Mouse (Mus musculus) forebrain, embryonic 15.5 days (tissue): ENCODE data around the gene Tspan9. TPM values are rescaled to one million over a fixed set of nuclear protein-coding genes. Genes with fewer than 3 reads are reported as not detected.

Experiments
- ATAC-seq: fragments of 200-750 bp; cut with Nextera tagmentation; replicated peaks from 2 replicates; pipeline ENCODE4 v1.8.0; 2017; ENCODE audit warnings: mild to moderate bottlenecking, moderate TSS enrichment, moderate library complexity
- H3K27ac ChIP-seq: fragments of 300-500 bp; sonication (generic); replicated peaks from 2 replicates; pipeline ENCODE4 v1.5.1; 2015; ENCODE audit warnings: mild to moderate bottlenecking, inconsistent platforms
- H3K27me3 ChIP-seq: fragments of 300-500 bp; sonication (generic); 2 replicates; pipeline ENCODE4 v1.6.1; 2015; ENCODE audit warnings: inconsistent platforms
- H3K36me3 ChIP-seq: fragments of 300-500 bp; sonication (generic); 2 replicates; pipeline ENCODE4 v1.6.1; 2015; ENCODE audit warnings: mild to moderate bottlenecking, inconsistent platforms
- H3K4me1 ChIP-seq: fragments of 300-500 bp; sonication (generic); 2 replicates; pipeline ENCODE4 v1.6.1; 2015; ENCODE audit warnings: inconsistent platforms
- H3K4me2 ChIP-seq: fragments of 300-500 bp; sonication (generic); replicated peaks from 2 replicates; pipeline ENCODE4 v1.6.1; 2015; ENCODE audit warnings: mild to moderate bottlenecking, inconsistent platforms
- H3K4me3 ChIP-seq: fragments of 300-500 bp; sonication (generic); 2 replicates; pipeline ENCODE4 v1.5.1; 2015; ENCODE audit warnings: mild to moderate bottlenecking, inconsistent platforms
- H3K9ac ChIP-seq: fragments of 300-500 bp; sonication (generic); replicated peaks from 2 replicates; pipeline ENCODE4 v1.6.1; 2015; ENCODE audit warnings: mild to moderate bottlenecking, inconsistent platforms
- H3K9me3 ChIP-seq: fragments of 300-500 bp; sonication (generic); 2 replicates; pipeline ENCODE4 v1.6.1; 2016; ENCODE audit warnings: inconsistent platforms
- WGBS: fragments of 180-500 bp; shearing (Covaris S2); methylation state at CpG from one replicate; pipeline ENCODE4 v1.1.7; 2015; ENCODE audit warnings: mixed read lengths; 5-methylcytosine and 5-hydroxymethylcytosine counted together
- polyA plus RNA-seq: library from polyadenylated mRNA; unstranded; fragments of >200 nt; fragmentation: Nextera tagmentation; extraction: Ambion mirVana; gene quantifications from 2 replicates; pipeline ENCODE4 v1.2.1, GENCODE M21; 2015

Tspan9 gene
- polyA plus RNA-seq, 1 experiment from 2014 or later, result 45.9 TPM

- H3K27me3 ChIP-seq, result peaks cover 16% of the 10 kb centered on the region
- 46% methylated on average over 6 of the region's 6 CpGs for WGBS
- no peak overlapping the region for H3K4me3 ChIP-seq
- H3K9me3 ChIP-seq, result no peaks in the 10 kb centered on the region
- ATAC-seq, result no peak
- no peak overlapping the region for H3K27ac ChIP-seq
- H3K4me2 ChIP-seq, result no peak overlapping the region
- no peak overlapping the region for H3K9ac ChIP-seq
- peaks cover 25% of the 10 kb centered on the region for H3K4me1 ChIP-seq
- H3K36me3 ChIP-seq, result no peaks in the 10 kb centered on the region
Measured at GRCm38 (mm10) chr6:128038568-128038967, 104.8 kb downstream of the Tspan9 start.

GRCm38 (mm10) chr6:128036597-128036996, 106.8 kb downstream of the Tspan9 start:
- H3K4me1 ChIP-seq, result peaks cover 32% of the 10 kb centered on the region
- peaks cover 26% of the 10 kb centered on the region for H3K27me3 ChIP-seq
- H3K9ac ChIP-seq, result no peak overlapping the region
- ATAC-seq, result no peak
- 76% methylated on average over 9 of the region's 9 CpGs for WGBS
- H3K36me3 ChIP-seq, result no peaks in the 10 kb centered on the region
- H3K27ac ChIP-seq, result no peak overlapping the region
- H3K9me3 ChIP-seq, result no peaks in the 10 kb centered on the region
- H3K4me3 ChIP-seq, result no peak overlapping the region
- H3K4me2 ChIP-seq, result no peak overlapping the region

DNA sequence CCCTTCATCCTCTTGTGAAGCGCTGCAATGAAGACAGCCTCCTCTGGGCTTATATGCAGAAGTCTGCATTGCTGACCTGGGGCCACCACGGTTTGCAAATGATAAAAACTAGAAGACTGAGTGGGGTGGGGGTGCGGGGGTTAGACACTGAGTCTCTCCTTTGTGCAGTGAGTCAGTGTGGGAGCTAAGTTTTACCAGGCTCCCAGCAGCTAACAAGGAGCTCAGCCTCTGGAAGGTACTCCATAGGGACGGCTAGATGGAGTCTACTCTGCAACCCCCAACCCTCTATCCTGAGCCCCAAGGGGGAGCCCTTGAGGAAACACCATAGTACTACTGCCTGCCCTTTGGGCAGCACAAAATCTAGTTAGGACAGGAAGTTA, 107.5 kb downstream of the Tspan9 start:
- H3K9me3 ChIP-seq, result no peaks in the 10 kb centered on the region
- H3K36me3 ChIP-seq, result no peaks in the 10 kb centered on the region
- 3% methylated on average over 4 of the region's 4 CpGs for WGBS
- H3K9ac ChIP-seq, result peak overlapping the region; percentile 56
- peaks cover 26% of the 10 kb centered on the region for H3K27me3 ChIP-seq
- H3K4me3 ChIP-seq, result peak overlapping the region; percentile 60
- peaks cover 35% of the 10 kb centered on the region for H3K4me1 ChIP-seq
- peak overlapping the region; percentile 97 for H3K4me2 ChIP-seq
- 0 out of 2 replicates have a peak overlapping the region, but pooled peaks have one; percentile 64 for H3K27ac ChIP-seq
- ATAC-seq, result 0 out of 2 replicates have a peak, but pooled peaks have one; percentile 13

DNA sequence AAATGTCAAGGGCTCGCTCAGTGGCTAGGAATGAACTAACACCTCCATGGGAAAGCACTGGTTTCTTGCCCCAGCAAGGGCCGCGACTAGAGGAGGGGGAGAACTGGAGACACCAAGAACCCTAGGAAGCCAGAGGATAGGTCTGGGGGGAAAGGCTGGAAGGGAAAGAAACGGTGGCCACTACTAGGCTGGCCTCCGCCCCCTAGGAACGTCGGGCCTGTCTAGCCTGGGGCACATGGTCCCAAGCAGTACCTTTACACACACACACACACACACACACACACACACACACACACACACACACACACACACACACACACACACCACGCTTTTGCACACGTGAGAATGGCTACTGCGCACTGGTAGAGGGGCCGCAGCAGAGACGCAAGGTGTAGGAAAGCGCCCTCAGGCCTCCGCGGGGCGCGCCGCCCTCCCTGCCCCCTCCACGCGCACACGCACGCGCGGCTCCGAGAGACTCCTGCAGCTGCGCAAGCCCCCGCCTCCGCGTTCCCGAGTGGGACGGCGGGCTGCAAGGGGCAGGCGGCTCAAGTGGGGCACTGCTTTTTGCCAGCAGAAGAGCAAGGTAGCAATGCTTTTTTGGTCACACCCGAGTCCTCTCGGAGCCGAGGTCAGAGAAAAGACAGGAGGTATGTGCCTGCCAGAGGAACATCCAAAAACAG, 108.0 kb downstream of the Tspan9 start:
- peak; percentile 59 for ATAC-seq
- peak overlapping the region; percentile 64; the same call in 1 of the 2 replicates for H3K27ac ChIP-seq

GRCm38 (mm10) chr6:128034317-128035249, 108.8 kb downstream of the Tspan9 start:
- Histone ChIP-seq H3K4me2 (peak overlapping the region; percentile 97), H3K4me1 (peaks cover 44% of the 10 kb centered on the region), H3K36me3 (no peaks in the 10 kb centered on the region), H3K27ac (peak overlapping the region; percentile 64), H3K9ac (peak overlapping the region; percentile 56), H3K27me3 (peaks cover 26% of the 10 kb centered on the region), H3K4me3 (peak overlapping the region; percentile 60), H3K9me3 (no peaks in the 10 kb centered on the region)
- WGBS, result under 1% methylated on average over 80 of the region's 80 CpGs
- ATAC-seq, result peak; percentile 68

More for the DNA sequence above, 108.0 kb downstream of the Tspan9 start:
- Histone ChIP-seq H3K4me2 (peak overlapping the region; percentile 97), H3K4me1 (peaks cover 40% of the 10 kb centered on the region), H3K36me3 (no peaks in the 10 kb centered on the region), H3K9me3 (no peaks in the 10 kb centered on the region), H3K4me3 (peak overlapping the region; percentile 60), H3K9ac (peak overlapping the region; percentile 56), H3K27me3 (peaks cover 26% of the 10 kb centered on the region)
- WGBS, result under 1% methylated on average over 33 of the region's 36 CpGs

- WGBS, result 10% methylated on average over 4 of the region's 4 CpGs
- peak overlapping the region; percentile 56 for H3K9ac ChIP-seq
- ATAC-seq, result no peak
Measured at GRCm38 (mm10) chr6:128033868-128034250, 109.5 kb downstream of the Tspan9 start.

DNA sequence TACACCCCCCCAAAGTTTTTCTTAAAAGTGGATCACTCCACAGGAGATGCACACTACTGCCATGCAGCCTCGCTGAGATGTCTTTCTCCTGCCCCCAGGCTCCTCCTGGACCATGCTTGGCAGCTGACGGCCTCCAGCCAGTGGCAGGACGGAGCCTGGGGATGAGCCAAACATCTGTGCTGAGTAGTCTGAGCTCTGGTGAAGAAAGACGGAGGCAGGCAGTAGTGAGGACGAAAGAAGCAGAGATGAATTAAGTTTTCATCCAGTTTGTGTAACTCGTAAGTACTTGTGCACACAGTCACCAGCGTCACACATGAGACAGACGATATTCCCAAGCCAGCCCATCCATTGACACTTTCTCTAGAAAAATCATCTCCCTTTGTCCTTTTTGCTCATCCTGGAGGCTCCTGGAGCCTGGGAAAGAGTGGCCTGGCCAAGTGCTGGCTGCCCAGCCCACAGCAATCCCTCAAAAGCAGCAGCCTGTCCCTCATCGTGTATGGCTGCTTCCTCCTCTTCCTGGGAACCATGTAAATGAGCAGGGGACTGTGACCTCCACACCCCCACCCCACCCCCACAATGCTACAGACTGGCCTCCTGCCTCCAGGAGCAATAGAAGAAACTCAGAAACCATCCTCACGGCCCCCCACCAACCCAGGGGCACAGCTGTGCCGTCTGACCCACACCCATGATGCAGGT, 110.1 kb downstream of the Tspan9 start:
- WGBS, result 43% methylated on average over 11 of the region's 11 CpGs
- Histone ChIP-seq H3K9me3 (no peaks in the 10 kb centered on the region), H3K4me1 (peaks cover 48% of the 10 kb centered on the region), H3K27ac (no peak overlapping the region), H3K9ac (0 out of 2 replicates have a peak overlapping the region, but pooled peaks have one; percentile 56), H3K27me3 (peaks cover 26% of the 10 kb centered on the region), H3K4me2 (peak overlapping the region; percentile 97), H3K4me3 (peak overlapping the region; percentile 60), H3K36me3 (no peaks in the 10 kb centered on the region)
- ATAC-seq, result no peak

More at GRCm38 (mm10) chr6:128033868-128034250, 109.5 kb downstream of the Tspan9 start:
- Histone ChIP-seq H3K27me3 (peaks cover 26% of the 10 kb centered on the region), H3K36me3 (no peaks in the 10 kb centered on the region), H3K4me1 (peaks cover 44% of the 10 kb centered on the region), H3K27ac (peak overlapping the region; percentile 64; the same call in 1 of the 2 replicates), H3K4me2 (peak overlapping the region; percentile 97), H3K9me3 (no peaks in the 10 kb centered on the region), H3K4me3 (peak overlapping the region; percentile 60)

DNA sequence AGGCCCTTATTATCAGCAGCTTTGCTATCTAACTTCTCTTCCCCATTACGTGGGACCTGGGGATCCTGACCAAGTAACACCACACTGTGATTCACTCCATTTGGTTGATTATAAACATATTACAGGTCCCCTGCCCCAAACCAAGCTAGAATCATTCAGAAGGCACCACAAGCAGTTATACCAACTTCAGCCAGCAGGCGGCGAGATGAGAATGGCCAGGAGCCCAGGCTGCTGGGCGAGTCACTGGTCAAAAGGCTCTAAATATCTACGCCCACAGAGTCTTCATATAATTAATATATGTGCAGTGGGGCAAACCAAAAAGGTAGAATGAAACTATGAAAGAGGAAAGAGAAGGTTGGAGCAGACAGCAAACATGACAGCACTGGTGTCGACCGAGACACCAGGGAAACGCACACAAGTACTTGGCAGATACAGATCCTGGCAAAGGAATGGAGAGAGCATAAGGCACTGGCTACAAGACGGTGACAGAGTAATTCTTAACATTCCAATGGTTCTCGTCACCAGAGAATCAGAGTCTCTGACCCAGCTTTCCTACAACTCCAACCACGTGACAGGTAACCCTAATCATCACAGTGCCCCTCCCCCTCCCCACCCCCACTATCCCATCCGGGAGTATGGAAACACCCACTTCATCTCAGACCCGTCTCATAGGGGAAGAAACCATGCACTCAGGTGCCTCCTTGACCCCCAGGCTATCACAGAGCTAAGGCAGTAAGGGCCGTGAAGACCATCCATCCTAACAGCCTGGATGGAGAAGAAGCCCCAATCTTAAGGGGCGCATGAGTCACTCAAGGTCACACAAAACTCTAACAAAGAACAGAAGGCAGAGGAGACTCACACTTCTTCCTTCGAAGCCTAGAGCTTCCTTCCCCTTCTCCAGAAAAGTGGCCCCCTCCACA, 110.9 kb downstream of the Tspan9 start:
- no peak overlapping the region for H3K27ac ChIP-seq
- peak overlapping the region; percentile 60 for H3K4me3 ChIP-seq
- H3K9me3 ChIP-seq, result no peaks in the 10 kb centered on the region
- H3K36me3 ChIP-seq, result no peaks in the 10 kb centered on the region
- ATAC-seq, result no peak
- no peak overlapping the region for H3K9ac ChIP-seq
- H3K4me1 ChIP-seq, result peaks cover 51% of the 10 kb centered on the region
- H3K27me3 ChIP-seq, result peaks cover 24% of the 10 kb centered on the region
- H3K4me2 ChIP-seq, result peak overlapping the region; percentile 97
- WGBS, result 31% methylated on average over 16 of the region's 16 CpGs

- Histone ChIP-seq H3K4me3 (no peak overlapping the region), H3K4me2 (0 out of 2 replicates have a peak overlapping the region, but pooled peaks have one; percentile 22), H3K4me1 (peaks cover 51% of the 10 kb centered on the region), H3K36me3 (no peaks in the 10 kb centered on the region), H3K27ac (no peak overlapping the region), H3K27me3 (peaks cover 19% of the 10 kb centered on the region), H3K9ac (no peak overlapping the region), H3K9me3 (no peaks in the 10 kb centered on the region)
- no peak for ATAC-seq
- 78% methylated on average over 2 of the region's 2 CpGs for WGBS
Measured at GRCm38 (mm10) chr6:128031584-128031983, 111.8 kb downstream of the Tspan9 start.

DNA sequence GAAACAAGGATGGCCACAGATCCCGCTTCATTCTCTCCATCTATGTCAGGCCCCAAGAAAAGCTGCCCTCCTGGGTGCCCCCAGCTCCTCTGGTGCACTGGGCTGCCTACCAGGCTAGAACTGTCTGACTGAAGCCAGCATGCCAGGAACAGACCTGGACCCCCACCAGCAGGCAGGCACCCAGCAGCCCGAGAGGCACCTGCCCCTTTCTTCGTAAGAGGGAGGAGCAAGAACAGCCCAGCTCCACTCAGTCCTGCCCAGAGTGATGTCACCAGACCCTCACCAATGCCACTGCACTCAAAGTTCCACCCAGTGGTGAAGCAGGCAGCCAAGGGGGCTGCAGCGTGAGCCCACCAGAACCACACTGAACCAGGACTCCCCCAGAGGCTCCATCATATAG, 112.3 kb downstream of the Tspan9 start:
- peak overlapping the region; percentile 22; the same call in 1 of the 2 replicates for H3K4me2 ChIP-seq
- H3K27me3 ChIP-seq, result peaks cover 17% of the 10 kb centered on the region
- 57% methylated on average over 4 of the region's 4 CpGs for WGBS
- H3K27ac ChIP-seq, result no peak overlapping the region
- no peaks in the 10 kb centered on the region for H3K36me3 ChIP-seq
- no peak overlapping the region for H3K4me3 ChIP-seq
- ATAC-seq, result no peak
- no peaks in the 10 kb centered on the region for H3K9me3 ChIP-seq
- peaks cover 51% of the 10 kb centered on the region for H3K4me1 ChIP-seq
- H3K9ac ChIP-seq, result no peak overlapping the region

GRCm38 (mm10) chr6:128030475-128030874, 112.9 kb downstream of the Tspan9 start:
- no peak overlapping the region for H3K4me3 ChIP-seq
- H3K4me2 ChIP-seq, result peak overlapping the region; percentile 14
- WGBS, result 51% methylated on average over 6 of the region's 6 CpGs
- no peaks in the 10 kb centered on the region for H3K9me3 ChIP-seq
- 0 out of 2 replicates have a peak overlapping the region, but pooled peaks have one; percentile 11 for H3K27ac ChIP-seq
- H3K9ac ChIP-seq, result no peak overlapping the region
- peaks cover 16% of the 10 kb centered on the region for H3K27me3 ChIP-seq
- H3K4me1 ChIP-seq, result peaks cover 45% of the 10 kb centered on the region
- no peaks in the 10 kb centered on the region for H3K36me3 ChIP-seq
- no peak for ATAC-seq
